Mouse (Mus musculus) liver, adult 2 months (tissue): ENCODE measurements around the gene Ddx42.

Experiments
- CTCF ChIP-seq: fragments of 200-500 bp; IDR thresholded peaks from 2 replicates; pipeline ENCODE4 v1.5.1; 2011; ENCODE audit warnings: low read depth, low read length, control low read depth
- POLR2A ChIP-seq: fragments of 200-500 bp; IDR thresholded peaks from 2 replicates; pipeline ENCODE4 v1.6.1; 2011; ENCODE audit warnings: low read length, control low read depth; ENCODE audit not compliant: insufficient read depth; ENCODE audit errors: extremely low read depth

DNA sequence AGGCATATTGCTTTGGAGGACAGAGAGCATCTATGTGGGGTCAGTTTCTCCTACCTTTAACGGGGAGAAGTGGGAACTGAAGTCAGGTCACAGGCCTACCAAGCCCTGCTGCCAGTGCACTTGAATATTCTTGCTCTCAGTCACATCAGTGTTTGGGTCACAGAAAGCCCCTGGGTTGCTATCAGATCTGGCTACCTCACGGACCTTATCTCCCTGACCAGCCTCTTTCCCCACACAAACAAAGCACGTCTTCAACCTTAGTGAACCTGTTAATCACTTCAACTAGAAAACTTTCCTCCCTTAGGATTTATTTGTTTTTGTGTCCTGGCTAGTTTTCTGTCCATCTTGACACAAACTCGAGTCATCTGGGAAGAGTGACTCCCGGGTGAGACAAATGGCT lies 40.4 kb upstream of the Ddx42 start:
- TF ChIP-seq CTCF: no peak
- no peak for TF ChIP-seq POLR2A
